Comparison of ENCODE assay signal across 8 mouse cellular contexts in genomic region chr1:185328721-185329610, GRCm38 (mm10). TPM values are rescaled to one million over a fixed set of nuclear protein-coding genes. Genes with fewer than 3 reads are reported as not detected.
DNase-seq lines count a peak whose midpoint lies in the region; ATAC-seq lines count a peak whose summit lies in the region.

TSS of gene Iars2 (minus strand) at chr1:185329396.

- H3K9me3 ChIP-seq in hindbrain, embryonic 12.5 days (replicated peaks), result no peaks in the 10 kb centered on the region

- peak; percentile 90 for DNase-seq in Muller cell, postnatal 12 days (ENCODE audit: inconsistent ontology term)
- peak; percentile 91 for DNase-seq in cerebellum, adult 9-11 months
- peak; percentile 79 to 87 for DNase-seq in frontal cortex, postnatal 10 days (ENCODE audit: low spot score in 2 of 2)
- DNase-seq in layer of hippocampus, postnatal 25 days (ENCODE audit: extremely low spot score in 1 of 2, low spot score in 1 of 2), result peak; percentile 81 to 84
- peak; percentile 90 for DNase-seq in lung, postnatal 25 days (ENCODE audit: low spot score)
- DNase-seq in retina, embryonic 14.5 days (ENCODE audit: low spot score), result peak; percentile 92
- peak; percentile 97 for DNase-seq in thymus, postnatal 4 days

- peak within 1 kb of the TSS; percentile 92 for H3K27ac ChIP-seq in hindbrain, embryonic 12.5 days

- H3K9ac ChIP-seq in hindbrain, embryonic 12.5 days, result peak within 1 kb of the TSS; percentile 93

- H3K4me1 ChIP-seq in hindbrain, embryonic 12.5 days, result peaks cover 18% of the 10 kb centered on the region

- H3K36me3 ChIP-seq in hindbrain, embryonic 12.5 days, result peaks cover 24% of the 10 kb centered on the region

- H3K27me3 ChIP-seq in hindbrain, embryonic 12.5 days, result no peaks in the 10 kb centered on the region

- peak within 1 kb of the TSS; percentile 75 for H3K4me2 ChIP-seq in hindbrain, embryonic 12.5 days (replicated peaks)

- WGBS in hindbrain, embryonic 12.5 days, result under 1% methylated on average over 76 of the region's 76 CpGs

- H3K4me3 ChIP-seq in hindbrain, embryonic 12.5 days, result peak within 1 kb of the TSS; percentile 95

- ATAC-seq in hindbrain, embryonic 12.5 days (ENCODE audit: low FRiP score), result peak; percentile 88

RNA-seq across cellular contexts. Expression of gene Iars2, which starts in this region (rescaled TPM):
- polyA plus RNA-seq in hindbrain, embryonic 12.5 days (2016; fragmentation: Nextera tagmentation; extraction: Ambion mirVana), result 24.7 and 25.0 TPM in 2 replicates
- total RNA-seq in layer of hippocampus, postnatal 25 days (2021), result 10 to 100 TPM; 33.3 to 34.5 TPM

Comparison
In these comparisons a context has a peak if more than half of its experiments do, and no peak if none do; other contexts are left out.
1. Peak in every context shown above with its lines: DNase-seq, ATAC-seq, H3K4me3 ChIP-seq and H3K27ac ChIP-seq.